Mouse (Mus musculus) E14TG2a.4 (cell line): ENCODE data around the gene Prr7.
A peak's percentile ranks its signal among the peaks of the same experiment; 100 is the strongest.

Experiments used
- H3K27me3 ChIP-seq: 2 replicates; pipeline ENCODE4 v1.6.1; 2014; ENCODE audit warnings: low read length, control low read depth; ENCODE audit not compliant: insufficient read depth
- H3K36me3 ChIP-seq: 2 replicates; pipeline ENCODE4 v1.6.1; 2014; ENCODE audit warnings: low read length, control low read depth; ENCODE audit not compliant: insufficient read depth
- H3K4me1 ChIP-seq: replicated peaks from 2 replicates; pipeline ENCODE4 v1.6.1; 2014; ENCODE audit warnings: low read depth, low read length, control low read depth
- H3K4me3 ChIP-seq: replicated peaks from 2 replicates; pipeline ENCODE4 v1.5.1; 2014; ENCODE audit warnings: mild to moderate bottlenecking, low read length
- H3K9me3 ChIP-seq: 2 replicates; pipeline ENCODE4 v1.6.1; 2014; ENCODE audit warnings: low read length, control low read depth
- CTCF ChIP-seq: conservative IDR thresholded peaks from 2 replicates; pipeline ENCODE4 v1.5.1; 2014; ENCODE audit warnings: low read length
- NANOG ChIP-seq: IDR thresholded peaks from 2 replicates; pipeline ENCODE4 v1.6.1; 2014; ENCODE audit warnings: borderline replicate concordance, low read length, mixed read lengths
- POU5F1 ChIP-seq: IDR thresholded peaks from 2 replicates; pipeline ENCODE4 v1.6.1; 2014; ENCODE audit warnings: low read length, borderline replicate concordance

Gene Prr7

DNA sequence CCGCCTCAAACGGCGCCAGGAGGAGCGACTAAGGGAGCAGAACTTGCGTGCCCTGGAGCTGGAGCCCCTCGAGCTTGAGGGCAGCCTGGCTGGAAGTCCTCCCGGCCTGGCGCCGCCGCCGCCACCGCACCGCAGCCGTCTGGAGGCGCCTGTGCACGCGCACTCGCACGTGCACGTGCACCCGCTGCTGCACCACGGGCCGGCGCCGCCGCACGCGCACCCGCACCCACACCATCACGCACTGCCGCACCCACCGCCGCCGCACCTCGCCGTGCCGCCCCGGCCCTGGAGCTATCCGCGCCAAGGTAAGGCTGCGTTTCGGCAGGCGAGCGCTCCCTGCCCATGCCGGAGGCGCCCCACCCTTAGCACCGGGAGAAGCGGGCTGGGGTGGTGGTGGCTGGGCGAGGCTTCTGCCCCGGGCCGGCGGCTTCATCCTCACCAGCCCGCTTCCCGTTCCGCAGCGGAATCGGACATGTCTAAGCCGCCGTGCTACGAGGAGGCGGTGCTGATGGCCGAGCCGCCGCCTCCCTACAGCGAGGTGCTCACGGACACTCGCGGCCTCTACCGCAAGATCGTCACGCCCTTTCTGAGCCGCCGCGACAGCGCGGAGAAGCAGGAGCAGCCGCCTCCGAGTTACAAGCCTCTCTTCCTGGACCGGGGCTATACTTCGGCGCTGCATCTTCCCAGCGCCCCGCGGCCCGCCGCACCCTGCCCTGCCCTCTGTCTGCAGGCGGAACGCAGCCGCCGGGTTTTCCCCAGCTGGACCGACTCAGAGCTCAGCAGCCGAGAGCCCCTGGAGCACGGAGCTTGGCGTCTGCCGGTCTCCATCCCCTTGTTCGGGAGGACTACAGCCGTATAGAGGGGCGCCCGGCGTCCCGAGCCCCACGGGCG is 8.3 kb downstream of the Prr7 start:
- Histone ChIP-seq H3K4me1 (peaks cover 37% of the 10 kb centered on the region), H3K9me3 (no peaks in the 10 kb centered on the region), H3K27me3 (peaks cover 94% of the 10 kb centered on the region), H3K36me3 (peaks cover 16% of the 10 kb centered on the region), H3K4me3 (peak overlapping the region; percentile 90)
- TF ChIP-seq CTCF = no peak

- TF ChIP-seq NANOG (no peak), POU5F1 (no peak), CTCF (no peak)
- Histone ChIP-seq H3K36me3 (peaks cover 16% of the 10 kb centered on the region), H3K4me3 (peak overlapping the region; percentile 90), H3K27me3 (peaks cover 90% of the 10 kb centered on the region), H3K9me3 (no peaks in the 10 kb centered on the region), H3K4me1 (peaks cover 44% of the 10 kb centered on the region)
Measured at GRCm38 (mm10) chr13:55473076-55473831, 9.2 kb downstream of the Prr7 start.

- H3K27me3 ChIP-seq = peaks cover 87% of the 10 kb centered on the region
- H3K4me3 ChIP-seq = no peak overlapping the region
- H3K9me3 ChIP-seq = no peaks in the 10 kb centered on the region
- H3K4me1 ChIP-seq = peaks cover 44% of the 10 kb centered on the region
- no peak for TF ChIP-seq CTCF
- TF ChIP-seq NANOG = no peak
- TF ChIP-seq POU5F1 = no peak
- H3K36me3 ChIP-seq = peaks cover 16% of the 10 kb centered on the region
Measured at GRCm38 (mm10) chr13:55473961-55474360, 9.9 kb downstream of the Prr7 start.

GRCm38 (mm10) chr13:55474621-55475069 is 10.6 kb downstream of the Prr7 start:
- no peaks in the 10 kb centered on the region for H3K9me3 ChIP-seq
- H3K36me3 ChIP-seq = peaks cover 16% of the 10 kb centered on the region
- peaks cover 44% of the 10 kb centered on the region for H3K4me1 ChIP-seq
- peaks cover 85% of the 10 kb centered on the region for H3K27me3 ChIP-seq
- H3K4me3 ChIP-seq = no peak overlapping the region
- TF ChIP-seq CTCF (no peak), POU5F1 (no peak), NANOG (no peak)

DNA sequence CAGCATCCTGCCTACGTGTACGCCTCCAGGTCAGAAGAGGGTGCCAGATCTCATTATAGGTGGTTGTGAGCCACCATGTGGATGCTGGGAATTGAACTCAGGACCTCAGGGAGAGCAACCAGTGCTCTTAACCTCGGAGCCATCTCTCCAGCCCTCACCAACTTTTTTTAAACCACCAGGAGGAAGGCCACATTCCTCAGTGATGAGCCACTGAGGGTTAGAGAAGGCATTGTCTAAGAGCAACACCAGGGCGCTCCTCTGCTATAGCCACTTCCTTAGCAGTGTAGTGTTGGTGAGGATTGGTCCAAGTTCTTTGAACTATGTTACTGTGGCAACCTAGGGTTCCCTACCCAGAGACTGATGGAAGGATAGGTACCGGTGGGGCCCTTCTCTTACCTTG is 11.7 kb downstream of the Prr7 start:
- TF ChIP-seq POU5F1 (no peak), NANOG (no peak), CTCF (no peak)

GRCm38 (mm10) chr13:55476256-55476655 is 12.2 kb downstream of the Prr7 start:
- TF ChIP-seq NANOG (no peak), CTCF (no peak)
- peaks cover 38% of the 10 kb centered on the region for H3K4me1 ChIP-seq
- peaks cover 82% of the 10 kb centered on the region for H3K27me3 ChIP-seq
- no peak overlapping the region for H3K4me3 ChIP-seq
- H3K36me3 ChIP-seq = peaks cover 16% of the 10 kb centered on the region
- H3K9me3 ChIP-seq = no peaks in the 10 kb centered on the region

More for the DNA sequence above, 11.7 kb downstream of the Prr7 start:
- Histone ChIP-seq H3K27me3 (peaks cover 83% of the 10 kb centered on the region), H3K36me3 (peaks cover 16% of the 10 kb centered on the region), H3K4me3 (no peak overlapping the region), H3K9me3 (no peaks in the 10 kb centered on the region), H3K4me1 (peaks cover 40% of the 10 kb centered on the region)

- H3K27me3 ChIP-seq = peaks cover 82% of the 10 kb centered on the region
- H3K36me3 ChIP-seq = peaks cover 19% of the 10 kb centered on the region
- peaks cover 49% of the 10 kb centered on the region for H3K4me1 ChIP-seq
- H3K9me3 ChIP-seq = no peaks in the 10 kb centered on the region
- H3K4me3 ChIP-seq = no peak overlapping the region; the same call in 1 of the 2 replicates
- TF ChIP-seq NANOG (no peak), POU5F1 (no peak), CTCF (no peak)
Measured at GRCm38 (mm10) chr13:55477492-55477891, 13.4 kb downstream of the Prr7 start.

GRCm38 (mm10) chr13:55478036-55478435 is 14.0 kb downstream of the Prr7 start:
- no peak overlapping the region; the same call in 1 of the 2 replicates for H3K4me3 ChIP-seq
- no peaks in the 10 kb centered on the region for H3K9me3 ChIP-seq
- TF ChIP-seq NANOG = no peak
- TF ChIP-seq POU5F1 = no peak
- TF ChIP-seq CTCF = peak; percentile 86
- peaks cover 53% of the 10 kb centered on the region for H3K4me1 ChIP-seq
- peaks cover 19% of the 10 kb centered on the region for H3K36me3 ChIP-seq
- peaks cover 82% of the 10 kb centered on the region for H3K27me3 ChIP-seq
